Mouse (Mus musculus) olfactory bulb, adult 2 months (tissue): Measurements from ENCODE around the gene Tspan9.

Experiments used
- CTCF ChIP-seq: fragments of 200-500 bp; IDR thresholded peaks from 2 replicates; pipeline ENCODE4 v1.5.1; 2012; ENCODE audit warnings: low read depth, mild to moderate bottlenecking, low read length, moderate library complexity; ENCODE audit not compliant: insufficient read depth
- POLR2A ChIP-seq: fragments of 200-500 bp; IDR thresholded peaks from 2 replicates; pipeline ENCODE4 v1.6.1; 2012; ENCODE audit warnings: mild to moderate bottlenecking, low read depth, low read length, moderate library complexity; ENCODE audit not compliant: insufficient read depth

GRCm38 (mm10) chr6:128179651-128180050 is 36.3 kb upstream of the Tspan9 start:
- TF ChIP-seq POLR2A (no peak), CTCF (no peak)
